Mouse (Mus musculus): ENCODE data around the gene Ssh2.

DNA sequence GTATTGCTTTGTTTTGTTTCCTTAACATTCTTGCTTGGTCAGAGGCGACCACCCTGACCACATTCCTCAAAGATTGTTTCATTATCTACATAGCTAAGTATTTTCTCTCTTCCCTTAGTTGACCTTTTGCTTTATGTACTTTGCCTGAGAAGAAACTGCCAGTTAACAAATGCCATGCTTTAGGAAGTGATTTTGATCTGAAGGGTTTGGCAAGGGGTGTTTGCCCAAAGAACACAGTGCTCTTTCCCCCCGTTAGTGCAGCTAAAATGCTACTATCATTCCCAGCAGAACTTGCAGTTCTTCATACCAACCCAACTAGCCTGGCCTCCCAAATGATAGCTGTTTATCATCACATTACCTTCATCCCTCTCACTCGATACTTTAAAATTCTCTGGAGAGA is 168.1 kb downstream of the Ssh2 start:
- TF ChIP-seq CTCF (conservative IDR thresholded peaks at IDR 0.05; ENCODE audit: low read length): no peak
- TF ChIP-seq NANOG (IDR thresholded peaks at IDR 0.05; ENCODE audit: borderline replicate concordance, low read length): no peak
